Mouse (Mus musculus) E14TG2a.4 (cell line): ENCODE measurements around the gene Cdkn3.

ENCODE experiments used
- H3K27me3 ChIP-seq: 2 replicates; pipeline ENCODE4 v1.6.1; 2014; ENCODE audit warnings: low read length, control low read depth; ENCODE audit not compliant: insufficient read depth
- H3K36me3 ChIP-seq: 2 replicates; pipeline ENCODE4 v1.6.1; 2014; ENCODE audit warnings: low read length, control low read depth; ENCODE audit not compliant: insufficient read depth
- H3K4me1 ChIP-seq: replicated peaks from 2 replicates; pipeline ENCODE4 v1.6.1; 2014; ENCODE audit warnings: low read depth, low read length, control low read depth
- H3K4me3 ChIP-seq: replicated peaks from 2 replicates; pipeline ENCODE4 v1.5.1; 2014; ENCODE audit warnings: mild to moderate bottlenecking, low read length
- H3K9me3 ChIP-seq: 2 replicates; pipeline ENCODE4 v1.6.1; 2014; ENCODE audit warnings: low read length, control low read depth
- CTCF ChIP-seq: conservative IDR thresholded peaks from 2 replicates; pipeline ENCODE4 v1.5.1; 2014; ENCODE audit warnings: low read length
- NANOG ChIP-seq: IDR thresholded peaks from 2 replicates; pipeline ENCODE4 v1.6.1; 2014; ENCODE audit warnings: borderline replicate concordance, low read length, mixed read lengths
- POU5F1 ChIP-seq: IDR thresholded peaks from 2 replicates; pipeline ENCODE4 v1.6.1; 2014; ENCODE audit warnings: low read length, borderline replicate concordance

Cdkn3 gene

GRCm38 (mm10) chr14:46760355-46761029 lies at the start of gene Cdkn3:
Cdkn3 (plus strand) TSS chr14:46760541.
- no peaks in the 10 kb centered on the region for H3K9me3 ChIP-seq
- peaks cover 7% of the 10 kb centered on the region for H3K27me3 ChIP-seq
- TF ChIP-seq CTCF: no peak

GRCm38 (mm10) chr14:46718483-46718922 lies 41.8 kb upstream of the Cdkn3 start:
- Histone ChIP-seq H3K36me3 (no peaks in the 10 kb centered on the region), H3K4me3 (no peak overlapping the region), H3K27me3 (0 out of 2 replicates have a peak, but pooled peaks cover 8% of the 10 kb centered on the region), H3K9me3 (no peaks in the 10 kb centered on the region), H3K4me1 (no peaks in the 10 kb centered on the region)
- TF ChIP-seq POU5F1 (no peak), NANOG (no peak), CTCF (no peak)

More at GRCm38 (mm10) chr14:46760355-46761029, at the start of gene Cdkn3:
- Histone ChIP-seq H3K36me3 (peaks cover 20% of the 10 kb centered on the region), H3K4me3 (peak within 1 kb of the TSS; percentile 94), H3K4me1 (peaks cover 24% of the 10 kb centered on the region)

- TF ChIP-seq NANOG (no peak), POU5F1 (no peak), CTCF (peak; percentile 36; the same call in 1 of the 2 replicates)
- H3K27me3 ChIP-seq: peaks cover 10% of the 10 kb centered on the region; the same call in 1 of the 2 replicates
- H3K4me1 ChIP-seq: no peaks in the 10 kb centered on the region
- no peak overlapping the region for H3K4me3 ChIP-seq
- no peaks in the 10 kb centered on the region for H3K9me3 ChIP-seq
- H3K36me3 ChIP-seq: no peaks in the 10 kb centered on the region
These were observed 38.3 kb upstream of the Cdkn3 start for GRCm38 (mm10) chr14:46722031-46722430.

GRCm38 (mm10) chr14:46723828-46724227 lies 36.5 kb upstream of the Cdkn3 start:
- Histone ChIP-seq H3K27me3 (peaks cover 10% of the 10 kb centered on the region; the same call in 1 of the 2 replicates), H3K36me3 (no peaks in the 10 kb centered on the region), H3K4me1 (no peaks in the 10 kb centered on the region), H3K9me3 (no peaks in the 10 kb centered on the region), H3K4me3 (no peak overlapping the region)
- TF ChIP-seq NANOG (no peak), CTCF (peak; percentile 63)

- Histone ChIP-seq H3K9me3 (no peaks in the 10 kb centered on the region), H3K36me3 (no peaks in the 10 kb centered on the region), H3K4me3 (no peak overlapping the region), H3K27me3 (peaks cover 6% of the 10 kb centered on the region; the same call in 1 of the 2 replicates), H3K4me1 (no peaks in the 10 kb centered on the region)
- no peak for TF ChIP-seq NANOG
- no peak for TF ChIP-seq CTCF
- TF ChIP-seq POU5F1: no peak
These were observed 35.4 kb upstream of the Cdkn3 start for GRCm38 (mm10) chr14:46724941-46725340.

- Histone ChIP-seq H3K27me3 (peaks cover 2% of the 10 kb centered on the region; the same call in 1 of the 2 replicates), H3K36me3 (no peaks in the 10 kb centered on the region), H3K4me1 (no peaks in the 10 kb centered on the region), H3K9me3 (no peaks in the 10 kb centered on the region), H3K4me3 (no peak overlapping the region)
- TF ChIP-seq CTCF (peak; percentile 66), NANOG (no peak), POU5F1 (no peak)
These were observed 34.6 kb upstream of the Cdkn3 start for GRCm38 (mm10) chr14:46725743-46726142.

GRCm38 (mm10) chr14:46734262-46734661 lies 26.1 kb upstream of the Cdkn3 start:
- TF ChIP-seq CTCF: no peak
- no peak for TF ChIP-seq NANOG
- no peak for TF ChIP-seq POU5F1
- no peaks in the 10 kb centered on the region for H3K27me3 ChIP-seq
- H3K9me3 ChIP-seq: peaks cover 10% of the 10 kb centered on the region
- no peaks in the 10 kb centered on the region for H3K36me3 ChIP-seq
- no peaks in the 10 kb centered on the region for H3K4me1 ChIP-seq
- no peak overlapping the region for H3K4me3 ChIP-seq

- H3K4me1 ChIP-seq: no peaks in the 10 kb centered on the region
- no peak overlapping the region for H3K4me3 ChIP-seq
- TF ChIP-seq CTCF: no peak
- no peak for TF ChIP-seq POU5F1
- TF ChIP-seq NANOG: no peak
- no peaks in the 10 kb centered on the region for H3K27me3 ChIP-seq
- peaks cover 10% of the 10 kb centered on the region for H3K9me3 ChIP-seq
- no peaks in the 10 kb centered on the region for H3K36me3 ChIP-seq
These were observed 25.4 kb upstream of the Cdkn3 start for GRCm38 (mm10) chr14:46734761-46735455.
